Mouse (Mus musculus) layer of hippocampus, adult 8-10 months (tissue): Measurements from ENCODE around the gene Adcy1. TPM values are rescaled to one million over a fixed set of nuclear protein-coding genes. Genes with fewer than 3 reads are reported as not detected.

Source experiments
- DNase-seq, 2 experiments: peaks; one replicate each; pipeline ENCODE4 v3.0.0; 2022; ENCODE audit warnings: low spot score in 2 of 2
- total RNA-seq, 4 experiments: library from RNA; stranded (reverse); gene quantifications; 2 replicates each; pipeline ENCODE4 v1.2.4; 2022

Adcy1 gene
- total RNA-seq, 4 experiments from 2014 or later = 290 to 360 (median 312) TPM

DNA sequence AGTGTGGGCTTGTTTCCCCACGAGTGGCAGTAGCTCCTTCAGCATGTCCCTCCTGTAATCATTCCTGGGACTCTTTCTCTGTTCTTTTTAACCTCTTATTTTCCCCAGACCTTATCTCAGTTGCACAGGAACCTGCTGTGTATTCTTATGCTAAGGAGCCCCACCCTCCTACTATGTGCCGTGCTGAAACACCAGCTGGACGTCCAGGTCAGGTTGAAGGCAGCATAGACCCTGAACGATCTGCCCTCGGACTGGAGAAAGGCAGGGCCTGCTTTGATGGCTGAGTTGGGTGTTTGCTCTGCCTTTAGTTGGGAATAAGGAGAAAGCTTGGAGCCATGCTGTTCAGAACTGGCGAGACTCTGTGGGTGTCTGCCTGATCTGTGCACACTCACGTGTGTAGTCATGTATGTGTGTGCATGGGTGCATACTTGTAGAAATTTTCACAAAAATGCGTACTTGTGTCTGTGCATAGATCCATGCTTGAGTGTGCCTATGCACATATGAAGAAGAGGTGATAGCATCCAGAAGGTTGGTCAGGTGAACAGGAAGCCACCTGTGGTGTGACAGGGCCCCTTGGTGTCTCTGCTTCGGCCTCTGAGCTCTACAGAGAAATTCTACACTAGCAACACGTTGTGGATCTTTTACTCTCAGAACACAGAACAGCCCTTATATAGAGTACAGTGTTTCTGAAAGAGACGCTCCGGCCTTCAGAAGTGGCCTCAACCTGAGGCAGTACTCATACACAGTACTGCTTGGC is 5.4 kb downstream of the Adcy1 start:
- DNase-seq = no peak

DNA sequence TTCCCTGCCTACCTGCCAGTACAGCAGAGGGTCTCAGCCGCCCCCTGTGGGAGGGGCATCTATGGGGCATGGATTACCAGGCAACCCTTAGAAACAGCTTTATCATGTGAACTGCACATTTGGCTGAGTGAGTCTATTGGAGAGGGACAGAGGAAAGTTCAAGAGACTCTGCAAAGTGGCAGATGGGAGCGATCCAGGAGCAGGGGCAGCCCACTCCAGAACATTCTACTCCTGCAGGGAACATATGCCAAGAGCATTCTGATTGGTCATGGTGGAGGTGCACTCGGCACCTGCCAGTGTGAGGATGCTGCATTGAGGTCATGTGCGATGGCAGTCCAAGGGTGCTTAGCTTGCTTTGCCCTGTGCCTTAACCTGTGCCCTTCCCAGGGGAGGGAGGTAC is 6.5 kb downstream of the Adcy1 start:
- no peak for DNase-seq

DNA sequence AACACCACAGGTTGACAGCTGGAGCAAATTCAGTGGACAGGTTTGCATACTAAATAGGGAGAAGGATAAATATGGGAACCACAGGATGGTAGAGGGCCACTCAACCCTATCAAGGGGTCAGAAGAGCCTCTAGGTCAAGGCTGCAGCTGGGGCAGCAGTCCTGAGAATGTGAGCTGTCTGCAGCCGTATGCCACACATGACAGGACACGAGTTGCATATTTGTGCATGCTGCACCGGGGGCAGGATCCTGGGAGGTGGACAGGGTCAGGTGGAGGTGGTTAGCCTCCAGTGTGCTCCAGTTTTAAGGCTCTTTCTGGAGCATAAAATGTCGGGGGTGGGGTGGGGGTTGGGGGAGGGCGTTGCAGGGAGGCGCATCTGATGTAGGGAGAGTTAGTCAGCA is 8.3 kb downstream of the Adcy1 start:
- no peak for DNase-seq

DNA sequence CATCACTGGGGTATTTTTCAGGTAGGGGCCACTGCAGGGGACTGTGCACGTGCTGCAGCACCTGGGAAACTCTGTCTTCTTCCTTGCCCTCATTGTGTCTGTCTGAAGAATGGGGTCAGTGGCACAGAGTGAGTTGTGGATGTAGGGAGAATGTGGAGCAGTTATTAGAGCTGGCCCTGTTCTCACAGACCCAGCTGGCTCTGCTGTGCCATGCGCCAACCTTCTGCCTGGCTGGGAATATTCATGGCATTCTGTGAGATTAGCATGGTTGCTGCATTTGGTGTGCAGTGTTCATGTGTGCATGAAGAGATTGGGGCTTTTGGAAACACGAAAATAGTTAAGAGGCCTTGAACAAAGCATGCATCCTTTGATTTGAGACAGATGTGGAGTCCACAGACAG is 10.3 kb downstream of the Adcy1 start:
- DNase-seq = no peak

DNA sequence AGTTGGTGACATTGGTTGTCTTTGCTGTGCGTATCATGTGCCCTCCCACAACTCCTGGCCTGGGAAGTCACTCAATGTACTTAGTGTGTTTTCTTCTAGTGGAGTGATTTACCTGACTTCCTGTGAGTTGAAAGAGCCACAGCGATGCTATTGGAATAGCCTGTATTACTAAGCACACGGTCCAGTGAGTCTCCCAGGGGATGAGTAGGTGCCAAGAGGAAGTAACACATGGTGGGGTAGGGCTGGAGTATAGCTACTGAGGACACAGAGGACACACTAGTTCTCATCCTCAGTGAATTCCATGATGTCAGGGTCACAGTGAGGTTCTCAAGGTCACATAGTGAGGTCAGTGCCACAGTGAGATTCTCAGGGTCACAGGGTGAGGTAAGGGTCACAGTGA is 13.2 kb downstream of the Adcy1 start:
- no peak for DNase-seq

DNA sequence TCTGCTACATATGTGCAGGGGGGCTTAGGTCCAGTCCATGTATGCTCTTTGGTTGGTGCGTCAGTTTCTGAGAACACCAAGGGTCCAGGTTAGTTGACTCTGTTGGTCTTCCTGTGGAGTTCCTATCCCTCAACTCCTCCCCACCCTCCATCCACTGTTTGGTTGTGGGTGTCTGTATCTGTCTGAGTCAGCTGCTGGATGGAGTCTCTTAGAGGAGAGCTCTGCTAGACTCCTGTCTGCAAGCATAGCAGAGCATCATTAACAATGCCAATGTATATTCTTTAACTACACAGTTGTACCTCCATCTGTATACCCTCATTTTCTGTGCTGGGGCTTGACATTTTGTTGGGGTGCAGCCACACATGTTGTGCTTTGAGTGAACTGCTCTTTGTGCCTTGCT is 18.6 kb downstream of the Adcy1 start:
- DNase-seq = no peak

DNA sequence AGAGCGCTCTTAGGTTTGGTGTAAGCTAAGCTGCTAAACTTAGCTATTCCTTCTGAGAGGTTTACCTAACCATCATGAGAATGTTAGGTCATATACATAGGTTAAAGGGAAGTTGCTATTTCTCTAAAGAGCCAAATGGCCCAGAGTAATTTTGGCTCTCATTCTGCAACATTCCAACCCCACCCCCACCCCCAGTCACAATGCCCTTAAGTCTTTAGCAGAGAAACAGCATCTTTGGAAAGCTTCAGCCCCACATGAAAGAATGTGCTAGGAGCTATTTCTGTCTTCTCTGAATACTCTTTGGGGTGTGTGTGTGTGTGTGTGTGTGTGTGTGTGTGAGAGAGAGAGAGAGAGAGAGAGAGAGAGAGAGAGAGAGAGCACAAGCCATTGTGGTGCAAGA is 20.6 kb downstream of the Adcy1 start:
- DNase-seq = no peak

DNA sequence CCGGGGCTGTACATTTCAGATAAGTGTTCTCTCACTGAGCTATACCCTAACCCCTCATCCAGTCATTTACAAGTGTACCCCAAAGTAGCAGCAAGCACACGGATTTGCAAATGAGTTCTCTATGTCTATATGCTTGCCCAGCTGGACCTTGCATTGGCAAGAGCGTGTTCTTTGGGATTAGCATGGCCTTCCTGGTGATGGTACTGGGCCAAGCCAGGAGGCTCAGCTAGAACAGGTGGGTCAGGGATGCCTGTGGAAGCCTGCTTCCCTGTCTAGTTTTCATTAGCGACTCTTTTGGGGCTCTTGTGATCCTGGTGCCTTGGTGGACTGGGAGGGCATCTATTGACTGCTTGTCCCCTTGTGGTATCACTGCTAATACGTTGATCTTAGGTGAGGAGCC is 21.9 kb downstream of the Adcy1 start:
- no peak for DNase-seq

DNA sequence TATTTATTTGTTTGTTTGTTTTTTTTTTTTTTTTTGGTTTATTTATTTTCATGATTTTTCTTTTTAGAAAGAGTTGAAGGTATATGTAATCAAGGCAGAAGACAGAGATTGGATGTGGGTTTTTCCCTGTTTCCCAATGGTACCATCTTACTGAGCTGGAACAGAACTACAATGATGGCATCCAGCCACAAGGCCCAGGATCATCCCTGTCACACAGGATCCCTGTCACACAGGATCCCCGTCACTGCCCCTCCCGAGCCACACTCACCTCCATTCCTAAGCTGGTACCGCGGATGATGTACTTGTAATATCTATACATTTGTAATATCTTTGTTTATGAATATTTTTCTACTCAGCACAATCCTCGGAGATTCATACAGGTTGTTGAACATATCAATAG is 27.8 kb downstream of the Adcy1 start:
- no peak for DNase-seq

DNA sequence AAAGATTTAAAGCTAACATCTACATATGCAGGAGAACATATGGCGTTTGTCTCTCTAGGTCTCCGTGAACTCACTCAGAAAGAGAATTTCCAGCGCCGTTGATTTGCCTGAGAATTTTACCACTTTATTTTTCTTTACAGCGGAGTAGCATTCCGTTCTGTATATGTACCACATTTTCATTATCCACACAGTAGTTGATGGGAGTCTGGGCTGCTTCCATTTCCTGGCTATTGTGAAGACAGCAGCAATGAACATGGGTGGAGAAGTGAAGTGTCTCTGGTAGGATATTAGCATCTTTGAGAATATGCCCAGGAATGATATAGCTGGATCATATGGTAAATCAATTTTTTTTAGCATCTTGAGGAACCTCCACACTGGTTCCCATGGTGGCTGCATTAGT is 31.6 kb downstream of the Adcy1 start:
- no peak for DNase-seq

DNA sequence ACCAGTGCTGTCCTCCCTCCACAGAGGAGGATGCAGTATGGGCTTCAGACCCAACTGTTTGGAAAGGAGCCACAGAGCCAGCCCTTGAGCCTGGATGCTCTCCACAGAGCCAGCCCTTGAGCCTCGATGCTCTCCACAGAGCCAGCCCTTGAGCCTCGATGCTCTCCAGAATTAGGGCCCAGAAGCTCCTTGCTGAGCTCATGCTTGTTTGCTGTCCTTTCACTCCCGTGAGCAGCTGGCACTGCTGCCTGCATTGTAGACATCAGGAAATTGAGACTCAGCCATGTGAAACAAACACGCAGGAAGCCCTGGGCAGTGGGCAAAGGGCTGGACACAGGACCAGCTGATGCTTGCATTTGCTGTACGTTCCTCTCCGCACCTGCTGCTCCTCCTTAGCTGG is 38.4 kb downstream of the Adcy1 start:
- no peak for DNase-seq

DNA sequence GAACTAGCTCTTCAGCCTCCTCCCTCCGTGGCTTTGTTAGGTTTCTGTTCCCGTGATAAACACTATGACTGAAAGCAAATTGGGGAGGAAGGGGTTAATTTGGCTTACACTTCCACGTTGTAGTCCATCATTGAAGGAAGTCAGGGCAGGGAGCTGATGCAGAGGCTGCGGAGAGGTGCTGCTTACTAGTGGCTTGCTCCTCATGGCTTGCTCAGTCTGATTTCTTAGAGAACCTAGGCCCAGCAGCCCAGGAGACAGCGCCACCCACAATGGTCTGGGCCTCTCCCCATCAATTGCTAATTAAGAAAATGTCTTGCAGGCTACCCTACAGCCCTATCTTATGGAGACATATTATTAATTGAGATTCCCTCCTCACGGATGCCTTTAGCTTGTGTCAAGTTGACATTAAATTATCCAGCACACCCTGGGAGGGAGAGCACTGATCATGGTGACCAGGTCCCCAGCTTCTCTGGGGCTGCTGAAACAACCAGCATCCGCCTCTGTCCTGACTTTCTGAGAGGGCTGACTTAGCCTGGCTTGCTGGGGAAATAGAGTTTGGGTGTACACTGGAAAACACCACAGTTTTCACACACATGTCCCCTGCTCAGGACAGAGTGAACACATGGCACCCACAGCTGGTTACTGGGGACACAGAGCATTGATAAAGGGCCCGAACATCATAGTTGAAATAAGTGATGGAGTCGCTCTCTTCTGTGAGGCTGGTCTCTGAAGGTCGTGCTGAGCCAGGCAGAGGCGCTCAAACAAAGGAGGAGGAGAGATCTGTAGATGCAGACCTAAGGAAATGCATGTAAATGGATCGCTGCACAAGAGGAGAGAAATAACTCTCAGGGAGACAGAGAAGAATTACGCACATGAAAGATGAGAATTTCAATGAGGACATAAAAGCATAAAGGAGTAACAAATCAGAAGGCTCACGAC is 39.2 kb downstream of the Adcy1 start:
- no peak for DNase-seq

DNA sequence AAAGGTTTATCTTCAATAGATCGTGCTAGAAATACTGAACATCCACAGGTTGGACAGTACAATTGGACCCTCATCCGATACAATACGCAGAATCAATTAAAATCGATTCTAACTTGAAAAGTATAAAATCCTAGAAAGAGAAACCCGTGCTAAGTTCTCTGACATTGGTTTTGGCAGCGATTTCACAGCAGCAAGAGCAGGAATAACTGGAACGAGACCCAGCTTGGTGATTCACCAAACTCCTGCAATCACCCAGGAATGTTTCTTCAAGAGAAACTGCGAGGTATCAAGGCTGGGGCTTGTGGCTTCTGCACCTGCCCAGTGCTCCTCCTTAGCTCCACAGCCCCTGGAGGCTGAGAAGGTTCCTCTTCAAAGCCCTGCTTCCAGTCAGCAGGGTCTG is 42.0 kb downstream of the Adcy1 start:
- no peak for DNase-seq

DNA sequence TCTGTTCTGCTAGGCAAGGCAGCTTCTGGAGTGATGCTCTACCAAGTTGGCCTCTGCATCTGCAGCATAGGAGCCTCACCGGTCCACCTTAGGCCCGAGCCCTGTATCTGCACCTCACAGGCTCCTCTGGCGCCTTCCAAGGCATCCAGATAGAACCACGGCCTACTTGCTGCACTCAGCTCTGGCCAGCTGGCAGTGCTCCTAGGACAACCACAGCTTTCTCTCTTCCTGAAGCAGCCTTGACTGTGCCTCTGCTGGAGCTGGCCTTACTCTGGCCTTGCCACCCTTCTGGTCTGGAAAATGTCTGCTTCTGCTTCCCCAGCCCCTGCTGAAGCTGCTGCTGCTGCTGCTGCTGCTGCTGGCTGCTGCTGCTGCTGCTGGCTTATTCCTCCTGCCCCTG is 45.8 kb downstream of the Adcy1 start:
- no peak for DNase-seq

DNA sequence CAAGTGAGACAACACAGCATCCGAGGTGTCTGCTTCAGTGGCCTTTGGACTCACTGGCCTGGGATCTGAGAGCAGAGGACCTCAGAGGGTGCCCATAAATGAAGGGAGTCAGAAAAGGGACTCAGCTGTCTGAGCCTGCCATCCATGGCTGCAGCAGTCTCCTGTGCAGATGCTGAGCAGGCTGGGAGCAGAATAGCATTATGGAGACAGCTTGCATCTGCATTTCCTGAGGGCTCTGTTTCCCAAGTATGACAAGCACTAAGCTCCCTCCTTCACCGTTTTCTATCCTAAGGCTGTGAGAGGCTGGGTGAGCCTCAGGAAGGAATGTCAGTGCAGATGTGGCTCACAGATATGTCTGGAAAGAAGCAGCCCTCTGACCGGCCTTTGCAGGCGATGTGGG is 49.8 kb downstream of the Adcy1 start:
- DNase-seq = no peak

DNA sequence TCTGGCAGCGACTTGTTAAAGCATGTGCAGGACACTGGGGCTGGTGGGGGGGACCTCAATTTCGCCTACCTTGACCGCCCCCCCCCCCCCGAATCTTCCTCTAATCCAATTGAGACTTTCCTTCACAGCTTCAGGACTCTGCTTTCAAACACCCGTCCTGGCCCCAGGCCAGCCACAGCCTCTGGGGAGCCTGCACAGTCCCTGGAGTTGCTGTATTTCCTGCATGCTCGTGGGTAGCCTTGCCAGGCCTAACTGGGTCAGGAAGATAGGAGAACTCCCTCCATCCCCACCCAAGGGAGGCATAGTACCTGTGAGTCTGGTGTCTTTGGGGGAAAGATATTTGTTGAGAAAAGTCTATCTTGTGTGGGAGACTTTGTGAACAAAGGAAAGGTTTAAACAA is 50.4 kb downstream of the Adcy1 start:
- DNase-seq = no peak

DNA sequence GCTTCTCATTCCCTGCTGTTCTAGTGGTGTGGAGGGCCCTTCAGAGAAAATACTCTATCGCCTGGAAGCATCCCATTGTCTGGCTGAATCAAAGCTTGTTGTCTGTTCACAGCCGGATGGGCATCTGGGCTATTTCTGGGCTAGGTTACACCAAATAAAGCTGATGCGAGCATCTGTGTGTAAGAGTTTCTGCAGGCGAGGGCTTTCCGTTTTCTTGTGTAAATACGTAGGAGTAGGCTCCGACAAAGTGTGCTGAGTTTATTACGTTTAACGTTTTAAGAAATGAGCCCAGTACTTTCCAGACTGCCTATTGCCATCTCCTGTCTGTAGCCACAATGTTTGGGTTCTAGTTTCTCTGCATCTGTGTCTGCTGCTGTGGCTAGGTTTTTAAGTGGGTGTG is 51.0 kb downstream of the Adcy1 start:
- DNase-seq = no peak

DNA sequence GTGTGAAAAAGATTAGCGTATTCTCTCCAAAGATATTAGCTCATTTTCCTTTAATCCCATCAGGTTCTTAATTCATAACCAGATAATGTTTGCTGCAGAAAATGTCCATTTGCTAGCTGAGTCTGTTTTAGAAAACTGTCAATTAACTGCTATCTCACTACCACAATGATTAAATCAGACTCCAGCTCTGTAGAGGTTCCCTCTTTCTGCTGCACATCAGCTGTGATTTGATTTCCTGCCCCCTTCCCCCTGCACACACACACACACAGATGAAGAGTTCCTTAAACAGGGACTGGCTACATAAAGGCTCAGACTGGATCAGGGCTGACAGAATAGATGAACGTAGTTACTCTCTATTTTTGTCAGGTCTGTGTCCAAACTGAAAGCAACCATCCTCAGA is 53.4 kb downstream of the Adcy1 start:
- no peak for DNase-seq

DNA sequence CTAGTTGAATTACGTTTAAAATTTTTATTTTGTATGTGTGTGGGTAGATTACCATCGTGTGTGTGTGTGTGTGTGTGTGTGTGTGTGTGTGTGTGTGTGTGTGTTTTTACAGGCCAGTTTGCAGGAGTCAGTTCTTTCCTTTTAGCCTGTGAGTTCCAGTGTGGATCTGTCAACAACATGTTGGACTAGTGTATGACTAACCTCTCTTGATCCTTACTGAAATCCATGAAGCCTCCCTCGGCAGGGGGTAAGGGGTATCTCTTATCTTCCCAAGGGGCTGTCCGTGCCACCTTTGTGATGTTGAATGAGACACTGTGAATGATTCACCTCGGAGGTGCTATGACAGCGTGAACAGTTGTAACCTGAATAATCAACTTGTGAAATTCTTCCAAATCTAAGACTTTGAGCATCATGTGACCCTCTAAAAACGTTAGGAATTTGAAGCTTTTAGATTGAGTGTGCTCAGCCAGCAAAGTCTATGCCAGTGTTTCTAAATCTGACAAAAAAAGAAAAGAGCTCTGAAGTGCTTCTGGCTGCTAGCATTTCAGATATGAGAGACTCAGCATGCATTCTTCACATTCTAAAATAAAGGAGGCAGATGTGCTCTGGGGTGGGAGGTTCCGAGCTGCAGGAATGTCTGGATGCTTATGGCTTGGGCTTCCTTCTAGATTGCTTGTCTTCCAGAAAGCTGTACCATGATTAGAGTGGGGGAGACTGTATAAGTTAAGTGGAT is 66.2 kb downstream of the Adcy1 start:
- DNase-seq = no peak

DNA sequence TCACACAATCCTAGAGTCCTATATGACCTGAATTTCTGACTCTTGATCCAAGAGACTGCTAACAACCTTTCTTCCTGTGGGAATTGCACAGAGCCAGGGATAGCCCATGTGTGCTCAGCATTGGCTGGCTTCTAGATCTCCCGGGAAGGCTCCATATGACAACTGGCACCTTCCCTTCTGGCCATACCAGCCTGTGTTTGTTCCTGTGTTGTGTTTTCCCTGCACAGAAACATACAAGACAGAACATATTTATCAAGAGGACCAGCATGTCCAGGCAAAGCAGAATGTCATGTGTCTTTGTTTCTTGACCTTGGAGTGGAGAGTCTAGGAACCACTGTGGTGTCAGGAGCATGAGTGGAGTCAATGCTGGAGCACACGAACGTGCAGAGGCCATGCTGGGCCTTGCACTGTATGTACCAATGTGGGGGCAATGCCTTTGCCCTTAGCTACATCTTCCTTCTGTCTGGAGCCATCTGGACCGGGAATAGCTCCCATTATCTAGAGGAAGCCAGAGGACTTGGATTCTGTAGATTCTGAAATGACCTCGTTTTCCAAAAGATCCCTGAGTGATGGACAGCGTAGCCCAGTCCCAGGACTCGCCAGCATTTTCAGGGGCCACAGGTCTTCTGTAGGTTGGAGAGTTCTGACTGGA is 69.6 kb downstream of the Adcy1 start:
- no peak for DNase-seq

DNA sequence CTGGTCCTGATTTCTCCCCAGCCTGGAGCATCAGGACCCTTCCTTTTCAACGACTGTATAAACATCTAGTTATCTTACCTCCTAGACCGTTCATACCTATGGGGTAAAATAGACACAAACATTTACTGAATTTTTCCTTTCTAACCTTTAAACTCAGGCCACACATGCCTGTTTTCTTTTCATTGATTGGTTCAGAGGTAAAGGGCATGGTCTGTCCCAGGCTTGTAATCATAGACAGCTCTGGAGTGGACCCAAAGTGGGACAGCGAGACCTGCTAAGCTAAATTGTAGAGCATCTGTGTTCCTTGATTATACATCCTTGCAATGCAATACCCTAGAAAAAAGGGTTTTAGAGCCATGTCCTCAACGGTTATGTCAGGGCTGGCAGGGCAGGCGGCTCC is 70.4 kb downstream of the Adcy1 start:
- DNase-seq = no peak

DNA sequence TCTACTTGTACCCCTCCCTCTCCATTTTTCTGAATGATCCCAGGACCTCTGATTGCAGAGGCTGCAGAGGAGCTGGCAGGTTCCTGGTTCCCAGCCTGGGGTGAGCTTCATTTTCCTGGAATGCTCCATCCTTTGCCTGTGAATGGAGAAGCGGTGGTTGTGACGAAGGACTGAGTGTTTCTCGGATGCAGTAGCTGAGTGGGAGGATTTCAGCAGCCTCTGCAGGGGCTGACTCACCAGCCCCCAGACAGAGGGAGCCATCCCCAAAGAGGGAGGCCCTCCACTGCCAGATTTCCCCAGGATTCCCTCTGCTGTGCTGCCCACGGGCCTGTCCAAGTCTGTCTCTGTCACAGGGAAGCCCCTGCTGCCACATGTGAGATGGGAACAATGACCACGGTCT is 71.0 kb downstream of the Adcy1 start:
- DNase-seq = peak; percentile 57 to 61
